Mouse (Mus musculus) left cerebral cortex, adult 2 months (tissue): ENCODE measurements around the gene Macrod1. TPM values are rescaled to one million over a fixed set of nuclear protein-coding genes. Genes with fewer than 3 reads are reported as not detected.
A peak's percentile ranks its signal among the peaks of the same experiment; 100 is the strongest.

Source experiments
- DNase-seq, 2 experiments: peaks; one replicate each; pipeline ENCODE4 v3.0.0; 2021 to 2022; ENCODE audit warnings: low spot score in 2 of 2, mixed read lengths in 1 of 2; ENCODE audit errors: extremely low spot score in 1 of 2
- H3K27ac ChIP-seq: fragments of 200-600 bp; 2 replicates; pipeline ENCODE4 v1.8.1; 2022
- H3K4me3 ChIP-seq: fragments of 200-600 bp; 2 replicates; pipeline ENCODE4 v1.8.1; 2022
- CTCF ChIP-seq: fragments of 200-600 bp; IDR thresholded peaks from 2 replicates; pipeline ENCODE4 v1.8.1; 2022; ENCODE audit warnings: antibody characterized with exemption, mild to moderate bottlenecking, moderate library complexity
- intact Hi-C: fragments of 180-260 bp; cut with DNase I; formaldehyde crosslinking; loops from one replicate; pipeline ENCODE4 v1.15.1; 2025
- total RNA-seq, 2 experiments: library from RNA; stranded (reverse); gene quantifications; 2 replicates each; pipeline ENCODE4 v1.2.3; 2021

The Macrod1 gene
- total RNA-seq, 2 experiments from 2014 or later, result 13.3 to 15.7 TPM

- Histone ChIP-seq H3K27ac (no peak overlapping the region), H3K4me3 (no peak overlapping the region)
- peak; percentile 43 for TF ChIP-seq CTCF
- intact Hi-C loops, result no loop called here
- DNase-seq, result no peak
Observed at GRCm38 (mm10) chr19:7108114-7108905, 51.7 kb downstream of the Macrod1 start.

- TF ChIP-seq CTCF, result no peak
- H3K4me3 ChIP-seq, result no peak overlapping the region
- no peak overlapping the region for H3K27ac ChIP-seq
- DNase-seq, result no peak
- intact Hi-C loops, result no loop called here
Observed at GRCm38 (mm10) chr19:7110097-7110496, 53.5 kb downstream of the Macrod1 start.

GRCm38 (mm10) chr19:7110875-7111274, 54.3 kb downstream of the Macrod1 start:
- intact Hi-C loops, result no loop called here
- no peak for TF ChIP-seq CTCF
- DNase-seq, result no peak
- Histone ChIP-seq H3K4me3 (no peak overlapping the region), H3K27ac (no peak overlapping the region)

- H3K4me3 ChIP-seq, result no peak overlapping the region
- H3K27ac ChIP-seq, result no peak overlapping the region
- DNase-seq, result no peak
- no peak for TF ChIP-seq CTCF
- intact Hi-C loops, result no loop called here
Observed at GRCm38 (mm10) chr19:7111309-7111708, 54.7 kb downstream of the Macrod1 start.

GRCm38 (mm10) chr19:7111710-7112109, 55.1 kb downstream of the Macrod1 start:
- Histone ChIP-seq H3K4me3 (no peak overlapping the region), H3K27ac (no peak overlapping the region)
- TF ChIP-seq CTCF, result no peak
- intact Hi-C loops, result no loop called here
- no peak for DNase-seq

GRCm38 (mm10) chr19:7112628-7113027, 56.0 kb downstream of the Macrod1 start:
- no peak overlapping the region for H3K27ac ChIP-seq
- intact Hi-C loops, result no loop called here

GRCm38 (mm10) chr19:7113574-7113973, 57.0 kb downstream of the Macrod1 start:
- no peak for DNase-seq
- H3K4me3 ChIP-seq, result no peak overlapping the region
- TF ChIP-seq CTCF, result no peak
- intact Hi-C loops, result no loop called here
- peak overlapping the region; percentile 40 for H3K27ac ChIP-seq

More at GRCm38 (mm10) chr19:7112628-7113027, 56.0 kb downstream of the Macrod1 start:
- DNase-seq, result no peak
- no peak for TF ChIP-seq CTCF
- no peak overlapping the region for H3K4me3 ChIP-seq

- no peak for TF ChIP-seq CTCF
- Histone ChIP-seq H3K27ac (no peak overlapping the region), H3K4me3 (no peak overlapping the region)
- intact Hi-C loops, result no loop called here
- no peak for DNase-seq
Observed at GRCm38 (mm10) chr19:7116038-7116731, 59.6 kb downstream of the Macrod1 start.

- Histone ChIP-seq H3K4me3 (no peak overlapping the region), H3K27ac (no peak overlapping the region)
- no peak for DNase-seq
- intact Hi-C loops, result no loop called here
- no peak for TF ChIP-seq CTCF
Observed at GRCm38 (mm10) chr19:7117141-7117540, 60.5 kb downstream of the Macrod1 start.

- no peak for DNase-seq
- H3K27ac ChIP-seq, result no peak overlapping the region
- no peak for TF ChIP-seq CTCF
- H3K4me3 ChIP-seq, result no peak overlapping the region
- intact Hi-C loops, result no loop called here
Observed at GRCm38 (mm10) chr19:7117653-7118307, 61.2 kb downstream of the Macrod1 start.

GRCm38 (mm10) chr19:7121252-7121651, 64.6 kb downstream of the Macrod1 start:
- Histone ChIP-seq H3K27ac (no peak overlapping the region), H3K4me3 (no peak overlapping the region)
- intact Hi-C loops, result no loop called here
- no peak for DNase-seq
- TF ChIP-seq CTCF, result no peak

- no peak for TF ChIP-seq CTCF
- H3K27ac ChIP-seq, result peak overlapping the region; percentile 7
- no peak overlapping the region for H3K4me3 ChIP-seq
- intact Hi-C loops, result no loop called here
- DNase-seq, result no peak
Observed at GRCm38 (mm10) chr19:7122277-7122676, 65.7 kb downstream of the Macrod1 start.
